Mouse (Mus musculus) stomach, postnatal 0 days (tissue): ENCODE results near the gene Map3k5.
A peak's percentile ranks its signal among the peaks of the same experiment; 100 is the strongest.

Source experiments
- CTCF ChIP-seq: IDR thresholded peaks from 2 replicates; pipeline ENCODE4 v1.5.1; 2016; ENCODE audit warnings: antibody characterized with exemption, low read depth, mild to moderate bottlenecking, moderate library complexity
- EP300 ChIP-seq: optimal IDR thresholded peaks from 2 replicates; pipeline ENCODE3; 2016; ENCODE audit warnings: antibody characterized with exemption

GRCm38 (mm10) chr10:19915301-19915700 lies 19.0 kb upstream of the Map3k5 start:
- TF ChIP-seq CTCF, result peak; percentile 82
- no peak for TF ChIP-seq EP300
